Mouse (Mus musculus) natural killer cell, adult 2 months (primary cell): ENCODE measurements around the gene Hydin.
"Not testable (repeated sequence)": the region's sequence is repeated elsewhere in the genome, so short reads cannot be mapped to it uniquely, and the experiment has no call there.

Source experiments
- DNase-seq, 2 experiments: peaks; one replicate each; pipeline ENCODE4 v3.0.0; 2022; ENCODE audit warnings: low spot score in 2 of 2

Hydin gene

DNA sequence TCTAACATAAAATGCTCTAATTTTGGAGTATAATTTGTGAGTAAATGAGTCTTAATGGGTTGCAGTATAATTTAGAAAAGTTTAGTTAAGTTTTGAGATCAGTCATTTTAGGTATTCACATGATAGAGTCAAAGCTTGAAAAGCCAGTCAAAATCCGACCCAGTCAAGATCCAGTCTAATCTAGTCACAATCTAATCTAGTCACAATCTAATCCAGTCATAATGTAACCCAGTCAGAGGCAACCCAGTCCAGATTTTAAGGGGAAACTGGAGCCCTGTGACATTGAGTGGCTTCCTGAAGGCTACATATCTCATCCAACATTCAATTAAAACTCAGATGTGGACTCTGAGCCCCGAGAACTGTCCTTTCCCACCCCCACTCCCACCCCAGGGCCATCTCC lies 72.7 kb downstream of the Hydin start:
- DNase-seq: no peak

GRCm38 (mm10) chr8:110340090-110340703 lies 73.4 kb downstream of the Hydin start:
- DNase-seq: no peak

- no peak for DNase-seq
These were observed 79.1 kb downstream of the Hydin start for GRCm38 (mm10) chr8:110345697-110346394.

- no peak for DNase-seq
These were observed 80.1 kb downstream of the Hydin start for GRCm38 (mm10) chr8:110346915-110347314.

- no peak for DNase-seq
These were observed 83.9 kb downstream of the Hydin start for GRCm38 (mm10) chr8:110350725-110351124.

GRCm38 (mm10) chr8:110351909-110352308 lies 85.1 kb downstream of the Hydin start:
- no peak for DNase-seq

DNA sequence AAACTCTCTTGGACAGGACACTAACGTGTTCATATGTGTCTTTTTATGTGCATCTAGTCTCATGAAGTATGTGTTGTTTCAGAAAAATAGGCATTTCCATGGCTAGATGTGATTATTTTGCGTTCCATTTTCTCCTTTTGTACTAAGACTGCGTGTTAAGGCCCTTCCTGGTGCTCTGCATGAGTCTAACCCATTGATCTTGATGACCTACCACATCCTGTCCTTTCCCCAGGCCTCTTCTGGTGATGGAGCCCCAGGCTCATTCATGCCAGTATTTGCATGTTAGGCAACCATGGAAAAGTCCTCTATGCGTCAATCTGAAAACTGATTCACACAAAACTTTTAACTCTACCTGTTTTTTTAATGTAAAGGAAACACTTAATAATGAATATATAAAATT lies 96.2 kb downstream of the Hydin start:
- DNase-seq: no peak

DNA sequence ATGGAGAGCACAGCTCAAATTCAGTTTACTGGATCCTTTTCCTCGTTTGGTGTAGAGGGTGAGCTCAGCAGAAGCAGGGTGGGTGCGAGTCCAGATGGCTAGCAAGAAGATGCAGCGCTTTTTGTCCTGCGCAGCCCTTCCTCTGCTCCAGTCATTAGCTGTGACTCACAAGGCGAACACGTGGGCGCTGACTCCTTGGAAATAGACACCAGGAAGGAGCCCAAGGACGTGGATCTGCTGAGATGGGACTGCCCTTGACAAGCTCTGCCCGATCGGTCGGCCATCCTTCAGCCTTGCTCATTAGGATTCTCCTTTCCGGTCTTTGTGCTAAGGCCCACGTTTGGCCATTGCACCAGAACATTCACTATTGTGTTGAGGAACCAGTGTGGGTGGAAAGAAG lies 106.1 kb downstream of the Hydin start:
- no peak for DNase-seq

DNA sequence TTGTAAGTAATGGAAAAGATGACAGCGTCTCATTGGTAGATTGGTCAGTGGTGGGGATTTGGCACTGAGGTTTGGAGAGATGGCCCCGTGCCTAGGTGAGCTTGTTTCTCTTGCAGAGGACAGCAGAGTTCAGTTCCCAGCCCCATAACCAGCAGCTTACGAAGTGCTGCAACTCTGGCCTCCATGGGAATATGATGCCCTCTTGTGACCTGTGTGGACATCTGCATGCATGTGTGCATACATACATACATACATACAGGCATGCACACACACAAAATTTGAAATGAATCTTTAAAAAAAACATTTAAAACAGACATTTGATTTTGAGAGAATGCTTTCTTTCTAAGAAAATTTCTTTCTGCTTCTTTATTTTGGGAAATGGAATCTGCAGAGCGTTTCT lies 106.9 kb downstream of the Hydin start:
- no peak for DNase-seq

DNA sequence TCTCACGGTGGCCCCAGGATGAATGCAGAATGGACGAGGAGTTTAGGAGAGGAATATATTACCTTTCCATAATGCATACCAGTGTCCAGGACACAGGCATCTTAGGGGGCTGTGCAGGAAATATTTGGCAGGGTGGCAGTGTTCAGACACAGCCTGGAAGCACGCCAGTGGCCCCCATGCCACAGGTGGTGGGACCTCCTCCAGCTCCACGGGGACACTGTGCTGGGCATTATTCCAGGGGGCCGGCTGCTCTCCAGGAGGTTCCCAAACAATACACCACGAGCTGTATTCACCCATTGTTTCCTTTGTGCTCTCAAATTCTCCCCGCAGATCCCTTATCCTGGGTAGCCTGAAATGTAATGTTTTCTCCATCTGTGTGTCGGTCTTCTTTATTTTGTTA lies 116.0 kb downstream of the Hydin start:
- DNase-seq: no peak

DNA sequence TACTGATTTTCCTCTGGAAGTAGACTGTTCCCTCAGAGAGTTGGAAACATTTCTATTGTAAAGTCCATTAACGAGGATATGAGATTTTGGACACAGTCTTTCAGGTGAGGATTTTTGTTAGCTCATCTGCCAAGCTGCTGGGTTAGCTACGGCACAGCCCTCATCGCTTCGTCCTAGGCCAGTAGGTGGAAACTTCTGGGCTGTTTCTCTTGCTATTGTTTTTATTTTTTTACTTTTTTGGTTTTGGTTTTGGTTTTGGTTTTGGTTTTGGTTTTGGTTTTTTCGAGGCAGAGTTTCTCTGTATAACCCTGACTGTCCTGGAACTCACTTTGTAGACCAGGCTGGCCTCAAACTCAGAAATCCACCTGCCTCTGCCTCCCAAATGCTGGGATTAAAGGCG lies 117.9 kb downstream of the Hydin start:
- DNase-seq: not testable (repeated sequence)

GRCm38 (mm10) chr8:110395656-110396055 lies 128.9 kb downstream of the Hydin start:
- no peak for DNase-seq

DNA sequence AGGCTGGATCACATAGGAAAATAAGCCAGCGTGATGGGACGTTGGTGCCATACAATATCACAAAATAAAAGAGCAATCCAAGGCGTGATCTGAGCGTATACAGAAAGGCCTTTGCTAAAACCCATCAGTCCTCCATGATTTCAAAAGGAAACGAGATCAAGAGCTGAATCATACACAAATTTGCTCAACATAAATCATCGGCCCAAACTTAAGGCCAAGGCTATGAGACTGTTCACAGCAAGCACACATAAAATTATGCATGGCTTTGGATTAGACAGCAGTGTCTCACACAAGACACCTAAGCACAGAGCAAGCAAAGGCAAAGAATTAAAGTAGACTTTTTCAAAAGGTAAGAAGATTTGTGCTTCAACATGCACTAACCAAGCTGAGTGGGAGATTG lies 133.8 kb downstream of the Hydin start:
- no peak for DNase-seq

- no peak for DNase-seq
These were observed 135.5 kb downstream of the Hydin start for GRCm38 (mm10) chr8:110402311-110402710.

GRCm38 (mm10) chr8:110404516-110404915 lies 137.7 kb downstream of the Hydin start:
- DNase-seq: no peak

GRCm38 (mm10) chr8:110415121-110415520 lies 148.3 kb downstream of the Hydin start:
- DNase-seq: no peak

DNA sequence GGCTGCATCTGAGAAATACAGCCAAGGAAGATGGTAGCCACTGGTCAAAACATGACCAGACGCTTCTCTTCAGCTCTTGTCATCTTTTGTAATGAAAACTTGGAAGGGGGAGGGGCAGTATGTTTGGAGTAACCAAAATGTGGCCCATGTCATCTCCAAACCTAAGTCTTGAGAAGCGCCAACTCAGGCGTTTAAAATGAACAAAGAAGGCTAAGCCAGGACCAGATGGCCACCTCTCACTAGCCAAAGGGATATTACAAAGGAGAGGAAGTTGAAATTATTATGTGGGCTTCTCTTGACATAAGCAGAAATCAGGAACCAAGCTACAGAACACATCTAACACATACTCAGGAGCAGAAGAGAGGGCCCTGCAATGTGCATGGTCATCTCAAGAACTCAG lies 150.2 kb downstream of the Hydin start:
- no peak for DNase-seq

DNA sequence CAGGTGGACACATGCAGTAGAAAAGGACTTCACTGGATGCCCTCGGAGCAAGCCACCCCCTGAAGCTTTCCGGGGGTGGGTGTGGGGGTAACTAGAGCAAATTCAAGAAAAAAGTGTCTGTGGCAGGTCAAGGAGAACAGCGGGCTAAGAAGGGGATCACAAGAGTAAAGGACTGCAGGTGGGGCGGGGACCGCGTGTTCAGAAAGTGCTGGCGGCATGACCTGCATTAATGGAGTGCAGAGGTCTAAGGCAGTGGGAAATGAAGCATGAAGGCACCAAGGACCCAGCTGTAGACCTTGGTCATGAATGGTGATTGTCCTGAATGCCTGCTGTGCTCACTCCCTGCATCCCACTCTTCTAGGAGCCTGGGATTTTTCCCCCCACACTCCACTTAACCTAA lies 151.0 kb downstream of the Hydin start:
- DNase-seq: no peak

GRCm38 (mm10) chr8:110419711-110420110 lies 152.9 kb downstream of the Hydin start:
- no peak for DNase-seq

DNA sequence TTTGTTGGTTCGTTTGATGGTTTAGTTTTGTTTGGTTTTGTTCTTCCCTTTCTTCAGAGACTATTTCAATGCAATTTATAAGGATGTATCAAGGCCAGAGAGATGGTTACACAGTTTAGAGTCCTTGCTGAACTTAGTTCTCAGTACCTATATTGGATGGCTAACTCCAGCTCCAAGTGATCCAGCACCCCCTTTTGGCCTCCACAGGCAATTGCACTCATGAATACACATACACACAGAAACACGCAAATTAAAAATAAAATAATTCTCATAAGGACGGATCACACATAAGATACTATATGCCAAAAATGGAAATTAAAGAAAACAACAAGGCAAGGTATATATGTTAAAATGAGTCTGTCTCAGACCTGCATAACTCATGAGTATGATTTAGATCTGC lies 153.4 kb downstream of the Hydin start:
- DNase-seq: no peak

DNA sequence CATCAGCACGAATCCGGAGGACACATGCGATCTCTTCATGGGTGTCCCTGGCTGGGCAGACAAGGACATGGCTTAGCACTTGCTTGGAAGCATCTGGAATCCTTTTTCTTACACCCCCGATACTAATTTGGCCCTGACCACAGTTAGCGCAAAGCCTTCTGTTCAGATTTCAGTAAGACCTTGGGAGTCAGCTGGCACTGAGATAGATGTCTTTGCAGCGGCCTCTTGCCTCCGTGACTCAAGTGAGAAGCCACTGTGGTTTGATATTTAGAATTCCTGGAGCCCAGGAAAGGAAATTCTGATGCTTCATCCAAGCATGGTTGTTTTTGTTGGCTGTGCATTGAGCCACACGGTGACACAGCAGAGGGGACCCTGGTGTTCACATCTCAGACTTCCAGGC lies 157.4 kb downstream of the Hydin start:
- no peak for DNase-seq

DNA sequence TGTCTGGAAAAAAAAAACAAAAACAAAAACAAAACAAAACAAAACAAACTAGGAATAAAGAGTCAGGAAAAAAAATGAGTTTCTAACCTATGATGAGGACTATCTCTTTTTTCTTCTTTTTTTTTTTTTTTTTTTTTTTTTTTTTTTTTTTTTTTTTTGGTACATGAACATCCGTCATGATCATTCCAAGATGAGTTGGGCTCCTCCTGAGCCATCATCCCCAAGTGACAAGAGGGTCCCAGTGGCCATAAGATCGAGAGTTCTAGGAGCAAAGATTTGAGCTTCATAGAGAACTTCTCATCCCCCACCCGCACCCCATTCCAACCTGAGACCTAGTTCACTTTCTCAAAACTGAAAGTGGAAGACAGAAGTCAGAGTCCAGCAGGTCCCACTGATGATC lies 164.6 kb downstream of the Hydin start:
- DNase-seq: no peak

DNA sequence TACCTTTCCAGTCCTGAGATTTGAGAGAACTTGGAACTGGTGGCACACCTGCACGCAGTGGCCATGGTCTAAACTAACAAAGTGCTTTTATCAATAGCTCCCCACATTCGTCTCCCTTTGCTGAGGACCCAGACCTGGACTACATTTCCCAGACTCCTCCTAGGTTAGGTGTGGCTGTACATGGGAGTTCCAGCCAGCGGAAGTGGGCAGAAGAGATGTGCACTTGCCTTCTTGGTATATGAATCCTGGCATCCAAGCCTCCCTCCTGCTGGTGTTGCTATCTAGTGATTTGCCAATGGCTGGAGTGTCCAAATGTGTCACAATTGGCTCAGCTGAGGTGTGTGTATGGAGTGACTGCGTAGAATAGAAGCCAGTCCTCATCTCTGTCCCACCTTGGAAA lies 173.8 kb downstream of the Hydin start:
- no peak for DNase-seq

DNA sequence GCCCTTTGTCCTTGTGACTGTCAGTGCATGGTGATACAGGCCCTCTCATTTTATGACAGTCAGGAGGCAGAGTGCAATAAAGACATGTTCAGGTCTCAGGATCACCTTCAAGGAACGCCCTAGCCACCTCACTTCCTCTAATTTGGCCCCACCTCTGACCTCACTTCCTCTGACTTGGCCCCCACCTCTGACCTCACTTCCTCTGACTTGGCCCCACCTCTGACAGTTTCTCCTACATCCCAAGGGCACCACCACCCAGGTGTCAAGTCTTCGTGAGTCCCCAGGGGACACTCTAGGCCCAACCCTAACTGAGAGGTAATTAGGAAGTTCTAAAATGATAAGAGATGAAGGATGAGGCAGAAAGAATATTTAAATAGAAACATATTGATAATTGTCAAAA lies 177.5 kb downstream of the Hydin start:
- no peak for DNase-seq
